Mouse (Mus musculus): Measurements from ENCODE around the gene Pi16.

GRCm38 (mm10) chr17:29336266-29336990 is 18.9 kb downstream of the Pi16 start:
- TF ChIP-seq POLR2A (IDR thresholded peaks at IDR 0.05; ENCODE audit: insufficient read length, low read depth) (no peak), POLR2AphosphoS2 (IDR thresholded peaks at IDR 0.05; ENCODE audit: insufficient read length, low read depth) (no peak), E2F4 (IDR thresholded peaks at IDR 0.05; ENCODE audit: insufficient read depth) (no peak), MYOG (IDR thresholded peaks at IDR 0.05; ENCODE audit: control insufficient read depth in 1 of 3, insufficient read depth in 1 of 3, insufficient read length in 2 of 3, low read depth in 2 of 3) (no peak), MAX (IDR thresholded peaks at IDR 0.05; ENCODE audit: low read depth) (no peak), CEBPB (IDR thresholded peaks at IDR 0.05; ENCODE audit: insufficient read depth, poor library complexity, severe bottlenecking) (no peak), TCF3 (IDR thresholded peaks at IDR 0.05; ENCODE audit: insufficient read length, low read depth) (no peak), TCF12 (IDR thresholded peaks at IDR 0.05; ENCODE audit: insufficient read depth, poor library complexity, severe bottlenecking) (no peak), MYOD1 (IDR thresholded peaks at IDR 0.05; ENCODE audit: control insufficient read depth in 1 of 3, insufficient read length in 2 of 3, low read depth in 2 of 3) (no peak), SRF (IDR thresholded peaks at IDR 0.05; ENCODE audit: control insufficient read depth, insufficient read length, low read depth) (no peak)

Measured in myocyte (in vitro differentiated cells).